Mouse (Mus musculus): ENCODE measurements around the gene Mettl9. TPM values are rescaled to one million over a fixed set of nuclear protein-coding genes. Genes with fewer than 3 reads are reported as not detected.
"Not testable (repeated sequence)": the region's sequence is repeated elsewhere in the genome, so short reads cannot be mapped to it uniquely, and the experiment has no call there.

The Mettl9 gene
- polyA plus RNA-seq, 1 experiment from 2014 or later, result 116 TPM

- Histone ChIP-seq H3K27ac (ENCODE audit: poor library complexity, severe bottlenecking) (no peak overlapping the region), H3K4me3 (no peak overlapping the region), H3K9me3 (replicated peaks) (no peaks in the 10 kb centered on the region), H3K9ac (no peak overlapping the region), H3K4me1 (replicated peaks) (no peaks in the 10 kb centered on the region), H3K36me3 (no peaks in the 10 kb centered on the region), H3K27me3 (replicated peaks) (no peaks in the 10 kb centered on the region; the same call in 1 of the 2 replicates), H3K4me2 (no peak overlapping the region)
- WGBS, result 32% methylated on average over 8 of the region's 8 CpGs
- ATAC-seq (ENCODE audit: insufficient number of reproducible peaks, low FRiP score), result no peak
Observed at GRCm38 (mm10) chr7:121020277-121020676, 14.0 kb upstream of the Mettl9 start.

GRCm38 (mm10) chr7:121025221-121026008, 8.8 kb upstream of the Mettl9 start:
- WGBS, result 55% methylated on average over 6 of the region's 6 CpGs
- Histone ChIP-seq H3K4me2 (no peak overlapping the region), H3K27ac (ENCODE audit: poor library complexity, severe bottlenecking) (no peak overlapping the region)

GRCm38 (mm10) chr7:121026300-121026699, 7.9 kb upstream of the Mettl9 start:
- WGBS, result 65% methylated on average over 3 of the region's 3 CpGs
- Histone ChIP-seq H3K4me3 (no peak overlapping the region), H3K4me1 (replicated peaks) (no peaks in the 10 kb centered on the region), H3K4me2 (no peak overlapping the region), H3K9ac (no peak overlapping the region), H3K9me3 (replicated peaks) (no peaks in the 10 kb centered on the region), H3K27ac (ENCODE audit: poor library complexity, severe bottlenecking) (no peak overlapping the region), H3K27me3 (replicated peaks) (peaks cover 9% of the 10 kb centered on the region), H3K36me3 (no peaks in the 10 kb centered on the region)
- ATAC-seq (ENCODE audit: insufficient number of reproducible peaks, low FRiP score), result no peak

More at GRCm38 (mm10) chr7:121025221-121026008, 8.8 kb upstream of the Mettl9 start:
- Histone ChIP-seq H3K4me3 (no peak overlapping the region), H3K4me1 (replicated peaks) (no peaks in the 10 kb centered on the region), H3K27me3 (replicated peaks) (peaks cover 4% of the 10 kb centered on the region), H3K36me3 (no peaks in the 10 kb centered on the region), H3K9ac (no peak overlapping the region), H3K9me3 (replicated peaks) (no peaks in the 10 kb centered on the region)
- ATAC-seq (ENCODE audit: insufficient number of reproducible peaks, low FRiP score), result no peak

DNA sequence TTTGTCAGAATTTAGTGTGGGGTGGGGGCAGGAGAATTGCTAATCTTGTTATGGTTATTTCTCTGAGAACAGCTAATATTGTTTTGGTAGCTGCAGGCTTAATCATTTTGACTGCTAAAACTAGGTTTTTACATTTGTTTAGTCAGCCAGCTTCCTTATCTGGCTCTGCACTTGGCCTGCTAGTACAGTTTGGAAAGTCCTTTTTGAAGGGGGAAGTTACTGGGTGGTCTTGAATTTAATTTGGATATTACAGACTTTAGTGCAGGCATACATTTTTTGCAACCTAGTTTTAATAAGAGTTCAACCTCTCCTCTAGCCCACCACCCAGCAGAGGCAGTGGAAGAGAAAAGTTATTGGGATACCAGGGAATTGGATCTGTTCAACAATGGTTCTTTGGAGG, 4.3 kb upstream of the Mettl9 start:
- not testable (repeated sequence) for H3K4me3 ChIP-seq
- peaks cover 23% of the 10 kb centered on the region for H3K27me3 ChIP-seq (replicated peaks)

GRCm38 (mm10) chr7:121034701-121035141, 476 bp downstream of the Mettl9 start:
- H3K27me3 ChIP-seq (replicated peaks), result peaks cover 23% of the 10 kb centered on the region
- H3K9me3 ChIP-seq (replicated peaks), result no peaks in the 10 kb centered on the region
- ATAC-seq (ENCODE audit: insufficient number of reproducible peaks, low FRiP score), result peak; percentile 83
- H3K36me3 ChIP-seq, result no peaks in the 10 kb centered on the region
- peak overlapping the region; percentile 90 for H3K27ac ChIP-seq (ENCODE audit: poor library complexity, severe bottlenecking)
- H3K4me2 ChIP-seq, result peak overlapping the region; percentile 88
- 0% methylated on average over 49 of the region's 63 CpGs for WGBS
- H3K4me3 ChIP-seq, result peak overlapping the region; percentile 90
- H3K9ac ChIP-seq, result peak overlapping the region; percentile 99
- peaks cover 21% of the 10 kb centered on the region for H3K4me1 ChIP-seq (replicated peaks)

More for the DNA sequence above, 4.3 kb upstream of the Mettl9 start:
- ATAC-seq (ENCODE audit: insufficient number of reproducible peaks, low FRiP score); H3K9ac ChIP-seq; H3K4me2 ChIP-seq; H3K36me3 ChIP-seq; H3K27ac ChIP-seq (ENCODE audit: poor library complexity, severe bottlenecking); H3K4me1 ChIP-seq (replicated peaks); H3K9me3 ChIP-seq (replicated peaks): not testable (repeated sequence)

- H3K27ac ChIP-seq (ENCODE audit: poor library complexity, severe bottlenecking), result peak overlapping the region; percentile 90
- no peaks in the 10 kb centered on the region for H3K36me3 ChIP-seq
- peak overlapping the region; percentile 88 for H3K4me2 ChIP-seq
- H3K27me3 ChIP-seq (replicated peaks), result peaks cover 20% of the 10 kb centered on the region
- peak overlapping the region; percentile 99 for H3K9ac ChIP-seq
- H3K9me3 ChIP-seq (replicated peaks), result no peaks in the 10 kb centered on the region
- peak; percentile 40 for ATAC-seq (ENCODE audit: insufficient number of reproducible peaks, low FRiP score)
- H3K4me3 ChIP-seq, result peak overlapping the region; percentile 90
- under 1% methylated on average over 24 of the region's 24 CpGs for WGBS
- H3K4me1 ChIP-seq (replicated peaks), result peaks cover 26% of the 10 kb centered on the region
Observed at GRCm38 (mm10) chr7:121035161-121035721, 996 bp downstream of the Mettl9 start.

DNA sequence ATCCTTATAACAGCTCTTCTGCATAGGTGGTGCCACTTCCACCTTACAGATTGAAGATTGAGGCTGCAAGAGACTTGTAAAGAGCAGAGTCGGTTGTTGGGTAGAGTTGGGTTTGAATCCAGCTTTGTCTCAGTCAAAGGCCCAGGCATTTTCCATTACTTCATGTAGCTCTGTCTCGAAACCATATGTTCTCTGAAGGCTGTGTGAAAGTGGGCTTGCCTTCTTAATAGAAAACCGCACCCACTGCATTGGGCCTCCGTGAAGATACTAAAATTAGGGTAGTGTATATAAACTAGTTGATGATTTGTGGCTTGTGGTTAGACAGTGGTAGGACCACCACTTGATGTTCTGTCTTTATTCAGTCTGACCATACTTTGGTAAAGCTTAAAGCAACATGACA, 6.3 kb downstream of the Mettl9 start:
- Histone ChIP-seq H3K4me2 (no peak overlapping the region), H3K36me3 (no peaks in the 10 kb centered on the region), H3K4me1 (replicated peaks) (peaks cover 41% of the 10 kb centered on the region), H3K9ac (no peak overlapping the region), H3K27ac (ENCODE audit: poor library complexity, severe bottlenecking) (no peak overlapping the region), H3K27me3 (replicated peaks) (no peaks in the 10 kb centered on the region), H3K9me3 (replicated peaks) (no peaks in the 10 kb centered on the region), H3K4me3 (no peak overlapping the region)
- ATAC-seq (ENCODE audit: insufficient number of reproducible peaks, low FRiP score), result no peak
- WGBS, result 80% methylated on average over 4 of the region's 4 CpGs

DNA sequence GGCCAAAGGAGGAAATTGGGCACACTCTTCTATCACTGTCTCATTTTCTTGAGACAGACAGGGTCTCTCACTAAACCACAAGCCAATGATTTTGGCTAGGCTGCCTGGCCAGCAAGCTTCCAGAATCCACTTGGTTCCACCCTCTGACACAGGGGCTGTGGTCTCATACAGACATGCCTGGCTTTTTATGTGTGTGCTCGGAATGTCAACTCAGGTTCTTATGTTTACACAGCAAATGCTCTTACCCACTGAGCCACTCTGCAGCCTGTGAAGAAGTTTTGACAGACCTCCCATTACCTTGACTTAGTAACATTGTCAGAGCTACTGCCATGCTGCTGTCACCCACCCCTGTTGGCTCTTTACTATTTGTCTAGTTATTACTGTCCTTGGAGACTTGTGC, 7.7 kb downstream of the Mettl9 start:
- H3K9me3 ChIP-seq (replicated peaks), result no peaks in the 10 kb centered on the region
- no peak overlapping the region for H3K27ac ChIP-seq (ENCODE audit: poor library complexity, severe bottlenecking)
- peaks cover 31% of the 10 kb centered on the region for H3K4me1 ChIP-seq (replicated peaks)
- H3K4me2 ChIP-seq, result no peak overlapping the region
- no peak for ATAC-seq (ENCODE audit: insufficient number of reproducible peaks, low FRiP score)
- H3K4me3 ChIP-seq, result no peak overlapping the region
- H3K36me3 ChIP-seq, result no peaks in the 10 kb centered on the region
- no peaks in the 10 kb centered on the region for H3K27me3 ChIP-seq (replicated peaks)
- H3K9ac ChIP-seq, result no peak overlapping the region
- 76% methylated on average over 1 of the region's 1 CpGs for WGBS

DNA sequence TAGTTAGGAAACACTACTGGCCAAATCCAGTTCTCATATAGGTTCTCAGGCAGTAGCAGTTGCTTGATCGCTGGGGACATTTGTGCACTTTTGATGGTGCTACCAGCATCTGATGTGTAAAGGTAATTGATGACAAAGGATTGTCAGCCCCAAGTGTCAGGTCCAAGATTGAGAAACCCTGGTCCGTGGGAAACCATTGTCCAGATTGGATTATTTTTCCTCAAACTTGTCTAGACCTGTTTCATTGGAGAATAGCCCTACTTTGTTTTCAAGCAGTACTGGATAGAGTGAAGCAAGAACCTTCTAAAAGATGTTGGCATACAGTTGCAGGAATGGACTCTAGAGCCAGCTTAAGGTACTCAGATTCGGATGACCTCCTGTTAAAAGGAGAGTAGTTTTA, 8.8 kb downstream of the Mettl9 start:
- Histone ChIP-seq H3K4me1 (replicated peaks) (peaks cover 24% of the 10 kb centered on the region), H3K4me2 (no peak overlapping the region)
- 88% methylated on average over 3 of the region's 3 CpGs for WGBS

GRCm38 (mm10) chr7:121043510-121043909, 9.3 kb downstream of the Mettl9 start:
- no peak for ATAC-seq (ENCODE audit: insufficient number of reproducible peaks, low FRiP score)
- H3K27me3 ChIP-seq (replicated peaks), result no peaks in the 10 kb centered on the region
- no peak overlapping the region for H3K4me3 ChIP-seq
- no peak overlapping the region for H3K4me2 ChIP-seq
- 93% methylated on average over 1 of the region's 1 CpGs for WGBS
- H3K9me3 ChIP-seq (replicated peaks), result no peaks in the 10 kb centered on the region
- H3K36me3 ChIP-seq, result peaks cover 4% of the 10 kb centered on the region
- no peak overlapping the region for H3K27ac ChIP-seq (ENCODE audit: poor library complexity, severe bottlenecking)
- peaks cover 21% of the 10 kb centered on the region for H3K4me1 ChIP-seq (replicated peaks)
- no peak overlapping the region for H3K9ac ChIP-seq

More for the DNA sequence above, 8.8 kb downstream of the Mettl9 start:
- Histone ChIP-seq H3K4me3 (no peak overlapping the region), H3K36me3 (no peaks in the 10 kb centered on the region), H3K27ac (ENCODE audit: poor library complexity, severe bottlenecking) (no peak overlapping the region), H3K9me3 (replicated peaks) (no peaks in the 10 kb centered on the region), H3K9ac (no peak overlapping the region), H3K27me3 (replicated peaks) (no peaks in the 10 kb centered on the region)
- no peak for ATAC-seq (ENCODE audit: insufficient number of reproducible peaks, low FRiP score)

DNA sequence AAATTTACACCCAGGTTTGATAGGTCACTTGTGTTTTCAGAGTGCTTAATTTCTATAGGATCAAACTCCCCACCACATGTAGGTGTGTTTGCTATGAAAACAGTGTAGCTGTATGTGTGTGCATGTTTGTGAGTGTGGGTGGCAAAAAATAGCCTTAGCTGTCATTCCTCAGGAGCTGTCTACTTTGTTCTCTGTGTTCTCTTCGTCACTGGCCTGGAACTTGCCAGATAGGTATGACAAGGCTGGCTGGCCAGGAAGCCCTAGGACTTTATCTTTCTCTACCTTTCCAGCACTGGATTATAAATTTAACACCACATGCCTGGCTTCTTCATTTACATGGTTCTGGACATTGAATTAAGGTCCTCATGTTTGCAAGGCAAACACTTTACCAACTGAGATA, 10.0 kb downstream of the Mettl9 start:
- Histone ChIP-seq H3K27ac (ENCODE audit: poor library complexity, severe bottlenecking) (no peak overlapping the region; the same call in 1 of the 2 replicates), H3K4me1 (replicated peaks) (peaks cover 21% of the 10 kb centered on the region), H3K4me3 (no peak overlapping the region), H3K36me3 (peaks cover 5% of the 10 kb centered on the region), H3K9ac (no peak overlapping the region), H3K27me3 (replicated peaks) (no peaks in the 10 kb centered on the region), H3K9me3 (replicated peaks) (no peaks in the 10 kb centered on the region), H3K4me2 (no peak overlapping the region)
- 29% methylated on average over 1 of the region's 1 CpGs for WGBS
- ATAC-seq (ENCODE audit: insufficient number of reproducible peaks, low FRiP score), result no peak
